Mouse (Mus musculus) hindlimb bud, embryonic 11.5 days (tissue): ENCODE measurements around the gene Adgrg6.

Experiments used
- DNase-seq: peaks from one replicate; pipeline ENCODE4 v3.0.0-alpha.2; 2012; ENCODE audit warnings: low read depth, low spot score; ENCODE audit errors: extremely low spot score

The Adgrg6 gene

GRCm38 (mm10) chr10:14404070-14404469 is 141.4 kb downstream of the Adgrg6 start:
- DNase-seq, result no peak

- DNase-seq, result no peak
Observed at GRCm38 (mm10) chr10:14401744-14402143, 143.7 kb downstream of the Adgrg6 start.

- peak; percentile 62 for DNase-seq
Observed at GRCm38 (mm10) chr10:14391025-14391639, 154.3 kb downstream of the Adgrg6 start.

- no peak for DNase-seq
Observed at GRCm38 (mm10) chr10:14385574-14385973, 159.9 kb downstream of the Adgrg6 start.

GRCm38 (mm10) chr10:14365065-14365589 is 180.3 kb downstream of the Adgrg6 start:
- DNase-seq, result no peak

- DNase-seq, result no peak
Observed at GRCm38 (mm10) chr10:14363226-14363625, 182.2 kb downstream of the Adgrg6 start.

GRCm38 (mm10) chr10:14358271-14358670 is 187.2 kb downstream of the Adgrg6 start:
- no peak for DNase-seq
